Mouse (Mus musculus) frontal cortex, postnatal 25 days (tissue): Measurements from ENCODE around the gene Tas2r119.

ENCODE experiments used
- DNase-seq, 2 experiments: peaks; one replicate each; pipeline ENCODE4 v3.0.0; 2022; ENCODE audit warnings: low spot score in 2 of 2

The Tas2r119 gene

DNA sequence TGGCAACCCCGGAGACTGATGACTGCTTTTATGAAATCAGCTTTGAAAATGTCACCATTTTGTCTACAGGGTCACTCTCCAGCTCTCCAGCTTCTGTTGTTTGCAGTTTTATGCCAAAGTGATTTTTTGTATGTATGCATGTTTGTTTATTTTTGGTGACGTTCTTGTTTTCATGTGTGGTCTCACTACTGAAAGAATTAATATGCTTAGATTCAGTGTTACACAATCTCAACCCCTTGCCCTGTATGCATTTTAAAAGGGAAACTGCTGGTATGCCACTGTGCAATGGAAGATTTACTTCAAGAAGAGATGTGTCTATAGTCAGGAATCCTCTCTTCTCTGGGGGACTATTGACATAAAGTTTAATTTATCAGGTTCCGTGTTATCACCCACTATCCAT is 48.3 kb downstream of the Tas2r119 start:
- no peak for DNase-seq

DNA sequence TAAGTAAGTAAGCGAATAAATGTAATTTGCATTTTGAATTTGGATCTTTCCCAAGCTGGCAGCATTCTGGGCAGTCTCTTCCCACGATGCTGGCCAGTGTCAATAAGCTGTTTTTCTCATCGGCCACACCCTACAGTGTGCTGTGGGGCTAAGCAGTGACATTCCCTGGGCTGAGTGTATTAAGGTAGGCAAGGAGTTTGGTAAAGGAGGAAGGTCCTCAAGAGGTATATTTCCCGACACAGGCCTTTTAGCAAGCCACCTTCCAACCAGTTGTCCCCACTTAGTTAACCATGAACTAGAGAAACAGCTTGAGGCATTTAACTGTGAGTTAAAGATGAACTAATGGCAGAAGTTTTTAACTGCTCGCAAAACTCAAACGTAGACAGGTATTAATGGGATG is 49.3 kb downstream of the Tas2r119 start:
- no peak for DNase-seq

DNA sequence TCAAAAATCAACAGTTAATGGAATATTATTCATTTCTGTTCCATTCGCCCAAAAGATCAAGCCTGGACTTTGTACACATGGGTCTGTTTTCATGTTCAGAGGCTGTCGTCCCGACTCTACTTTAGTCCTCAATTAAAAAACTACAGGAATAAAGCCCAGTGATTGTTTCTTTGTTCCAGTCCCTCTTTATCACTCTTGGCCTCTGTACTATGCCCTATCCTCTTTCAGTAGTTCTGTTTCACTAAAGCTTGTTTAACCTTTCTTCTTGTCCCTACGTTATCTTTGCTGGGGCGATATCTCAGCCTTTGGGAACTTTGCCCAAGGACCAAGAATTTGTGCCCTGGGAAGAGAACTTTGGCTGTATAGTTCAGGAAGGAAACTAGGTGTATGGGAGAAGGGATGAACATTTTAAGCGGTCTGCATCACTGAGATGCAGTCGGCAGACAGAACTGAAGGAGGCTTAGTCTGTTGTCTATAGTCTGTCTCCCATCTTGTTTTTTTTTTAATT is 49.9 kb downstream of the Tas2r119 start:
- DNase-seq, result no peak
